Mouse (Mus musculus): ENCODE results near the gene Fbxl15. TPM values are rescaled to one million over a fixed set of nuclear protein-coding genes. Genes with fewer than 3 reads are reported as not detected.

Gene Fbxl15
- polyA plus RNA-seq, 1 experiment, result 37.1 TPM

- DNase-seq (ENCODE audit: low read depth), result no peak
- TF ChIP-seq CTCF (IDR thresholded peaks at IDR 0.05; ENCODE audit: borderline replicate concordance, extremely low read depth, insufficient read depth, insufficient read length) (no peak), POLR2A (IDR thresholded peaks at IDR 0.05; ENCODE audit: borderline replicate concordance, extremely low read depth, insufficient read depth, insufficient read length, poor library complexity, severe bottlenecking) (no peak)
These were observed 18.2 kb upstream of the Fbxl15 start for GRCm38 (mm10) chr19:46309651-46310305.

GRCm38 (mm10) chr19:46310312-46310865 is 17.6 kb upstream of the Fbxl15 start:
- no peak for TF ChIP-seq POLR2A (IDR thresholded peaks at IDR 0.05; ENCODE audit: borderline replicate concordance, extremely low read depth, insufficient read depth, insufficient read length, poor library complexity, severe bottlenecking)
- no peak for TF ChIP-seq CTCF (IDR thresholded peaks at IDR 0.05; ENCODE audit: borderline replicate concordance, extremely low read depth, insufficient read depth, insufficient read length)
- DNase-seq (ENCODE audit: low read depth), result no peak

GRCm38 (mm10) chr19:46311341-46311740 is 16.6 kb upstream of the Fbxl15 start:
- DNase-seq (ENCODE audit: low read depth), result no peak
- TF ChIP-seq POLR2A (IDR thresholded peaks at IDR 0.05; ENCODE audit: borderline replicate concordance, extremely low read depth, insufficient read depth, insufficient read length, poor library complexity, severe bottlenecking), result no peak
- TF ChIP-seq CTCF (IDR thresholded peaks at IDR 0.05; ENCODE audit: borderline replicate concordance, extremely low read depth, insufficient read depth, insufficient read length), result no peak

- DNase-seq (ENCODE audit: low read depth), result no peak
These were observed 15.4 kb upstream of the Fbxl15 start for GRCm38 (mm10) chr19:46312566-46312965.

GRCm38 (mm10) chr19:46313116-46313515 is 14.9 kb upstream of the Fbxl15 start:
- DNase-seq (ENCODE audit: low read depth), result no peak

More at GRCm38 (mm10) chr19:46312566-46312965, 15.4 kb upstream of the Fbxl15 start:
- TF ChIP-seq CTCF (IDR thresholded peaks at IDR 0.05; ENCODE audit: borderline replicate concordance, extremely low read depth, insufficient read depth, insufficient read length) (no peak), POLR2A (IDR thresholded peaks at IDR 0.05; ENCODE audit: borderline replicate concordance, extremely low read depth, insufficient read depth, insufficient read length, poor library complexity, severe bottlenecking) (no peak)

GRCm38 (mm10) chr19:46313591-46313990 is 14.4 kb upstream of the Fbxl15 start:
- TF ChIP-seq POLR2A (IDR thresholded peaks at IDR 0.05; ENCODE audit: borderline replicate concordance, extremely low read depth, insufficient read depth, insufficient read length, poor library complexity, severe bottlenecking) (no peak), CTCF (IDR thresholded peaks at IDR 0.05; ENCODE audit: borderline replicate concordance, extremely low read depth, insufficient read depth, insufficient read length) (no peak)
- no peak for DNase-seq (ENCODE audit: low read depth)

More at GRCm38 (mm10) chr19:46313116-46313515, 14.9 kb upstream of the Fbxl15 start:
- TF ChIP-seq POLR2A (IDR thresholded peaks at IDR 0.05; ENCODE audit: borderline replicate concordance, extremely low read depth, insufficient read depth, insufficient read length, poor library complexity, severe bottlenecking) (no peak), CTCF (IDR thresholded peaks at IDR 0.05; ENCODE audit: borderline replicate concordance, extremely low read depth, insufficient read depth, insufficient read length) (no peak)

GRCm38 (mm10) chr19:46314151-46314601 is 13.8 kb upstream of the Fbxl15 start:
- TF ChIP-seq POLR2A (IDR thresholded peaks at IDR 0.05; ENCODE audit: borderline replicate concordance, extremely low read depth, insufficient read depth, insufficient read length, poor library complexity, severe bottlenecking) (no peak), CTCF (IDR thresholded peaks at IDR 0.05; ENCODE audit: borderline replicate concordance, extremely low read depth, insufficient read depth, insufficient read length) (no peak)
- DNase-seq (ENCODE audit: low read depth), result no peak

- no peak for TF ChIP-seq CTCF (IDR thresholded peaks at IDR 0.05; ENCODE audit: borderline replicate concordance, extremely low read depth, insufficient read depth, insufficient read length)
- DNase-seq (ENCODE audit: low read depth), result no peak
These were observed 12.9 kb upstream of the Fbxl15 start for GRCm38 (mm10) chr19:46314872-46315742.

GRCm38 (mm10) chr19:46315752-46316610 is 12.0 kb upstream of the Fbxl15 start:
- DNase-seq (ENCODE audit: low read depth), result no peak
- TF ChIP-seq CTCF (IDR thresholded peaks at IDR 0.05; ENCODE audit: borderline replicate concordance, extremely low read depth, insufficient read depth, insufficient read length) (no peak), POLR2A (IDR thresholded peaks at IDR 0.05; ENCODE audit: borderline replicate concordance, extremely low read depth, insufficient read depth, insufficient read length, poor library complexity, severe bottlenecking) (no peak)

GRCm38 (mm10) chr19:46316846-46317545 is 11.0 kb upstream of the Fbxl15 start:
- DNase-seq (ENCODE audit: low read depth), result no peak

More at GRCm38 (mm10) chr19:46316846-46317545, 11.0 kb upstream of the Fbxl15 start:
- no peak for TF ChIP-seq CTCF (IDR thresholded peaks at IDR 0.05; ENCODE audit: borderline replicate concordance, extremely low read depth, insufficient read depth, insufficient read length)
- TF ChIP-seq POLR2A (IDR thresholded peaks at IDR 0.05; ENCODE audit: borderline replicate concordance, extremely low read depth, insufficient read depth, insufficient read length, poor library complexity, severe bottlenecking), result no peak
